Mouse (Mus musculus): ENCODE results near the gene Mllt1. TPM values are rescaled to one million over a fixed set of nuclear protein-coding genes. Genes with fewer than 3 reads are reported as not detected.

Gene Mllt1
- polyA plus RNA-seq, 1 experiment from 2014 or later = 91.4 TPM

DNA sequence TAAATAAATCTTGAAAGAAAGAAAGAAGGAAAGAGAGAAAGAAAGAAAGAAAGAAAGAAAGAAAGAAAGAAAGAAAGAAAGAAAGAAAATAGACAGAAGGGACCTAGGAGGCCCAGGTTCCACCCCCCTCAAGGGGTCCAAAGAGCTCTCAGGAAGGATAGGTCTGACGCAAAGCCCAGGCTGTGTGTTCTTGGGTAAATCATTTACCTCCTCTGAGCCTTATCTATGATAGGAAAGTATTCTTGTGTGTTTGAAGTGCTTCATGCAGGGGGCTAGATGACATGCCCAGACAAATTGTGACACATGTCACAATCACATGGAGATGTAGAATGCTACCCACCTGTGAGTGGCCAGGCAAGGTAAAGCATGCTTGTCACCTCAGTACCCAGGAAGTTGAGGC, 17.4 kb upstream of the Mllt1 start:
- no peak overlapping the region for H3K27ac ChIP-seq (ENCODE audit: low read length)
- ATAC-seq = no peak
- H3K9ac ChIP-seq (ENCODE audit: low read depth, low read length) = no peak overlapping the region
- 94% methylated on average over 1 of the region's 1 CpGs for WGBS
- H3K4me3 ChIP-seq (ENCODE audit: low read depth, low read length) = no peak overlapping the region
- H3K4me1 ChIP-seq (ENCODE audit: control insufficient read depth, insufficient read depth, low read length) = no peaks in the 10 kb centered on the region
- no peaks in the 10 kb centered on the region for H3K9me3 ChIP-seq (replicated peaks; ENCODE audit: control insufficient read depth, low read length, poor library complexity, severe bottlenecking)
- H3K4me2 ChIP-seq (ENCODE audit: low read length) = no peak overlapping the region
- H3K27me3 ChIP-seq (ENCODE audit: control insufficient read depth, insufficient read depth, low read depth, low read length) = no peaks in the 10 kb centered on the region
- no peaks in the 10 kb centered on the region for H3K36me3 ChIP-seq (ENCODE audit: control insufficient read depth, insufficient read depth, low read length)

DNA sequence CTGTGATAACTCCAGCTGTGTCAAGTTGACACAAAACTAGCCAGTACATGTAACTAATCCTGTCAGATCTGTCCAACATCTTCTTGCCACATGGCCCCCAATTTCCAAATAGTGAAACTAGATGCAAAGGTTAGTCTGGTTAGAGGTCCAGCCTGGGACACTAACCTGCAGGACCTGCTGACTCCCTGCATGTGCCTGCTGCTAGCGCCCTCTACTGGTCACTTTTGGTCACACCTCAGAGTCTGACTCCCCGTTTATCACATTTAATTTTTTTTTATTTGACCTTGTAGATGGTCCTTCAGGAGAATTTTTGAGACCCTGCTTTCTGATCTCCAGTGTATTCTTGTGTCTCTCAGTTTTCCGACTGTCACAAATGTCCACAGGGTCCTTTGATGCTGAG, 15.7 kb upstream of the Mllt1 start:
- H3K4me2 ChIP-seq (ENCODE audit: low read length) = no peak overlapping the region
- H3K4me3 ChIP-seq (ENCODE audit: low read depth, low read length) = no peak overlapping the region
- ATAC-seq = no peak
- H3K4me1 ChIP-seq (ENCODE audit: control insufficient read depth, insufficient read depth, low read length) = no peaks in the 10 kb centered on the region
- no peaks in the 10 kb centered on the region for H3K36me3 ChIP-seq (ENCODE audit: control insufficient read depth, insufficient read depth, low read length)
- no peak overlapping the region for H3K27ac ChIP-seq (ENCODE audit: low read length)
- H3K9me3 ChIP-seq (replicated peaks; ENCODE audit: control insufficient read depth, low read length, poor library complexity, severe bottlenecking) = no peaks in the 10 kb centered on the region
- no peak overlapping the region for H3K9ac ChIP-seq (ENCODE audit: low read depth, low read length)
- H3K27me3 ChIP-seq (ENCODE audit: control insufficient read depth, insufficient read depth, low read depth, low read length) = no peaks in the 10 kb centered on the region
- 13% methylated on average over 3 of the region's 3 CpGs for WGBS

DNA sequence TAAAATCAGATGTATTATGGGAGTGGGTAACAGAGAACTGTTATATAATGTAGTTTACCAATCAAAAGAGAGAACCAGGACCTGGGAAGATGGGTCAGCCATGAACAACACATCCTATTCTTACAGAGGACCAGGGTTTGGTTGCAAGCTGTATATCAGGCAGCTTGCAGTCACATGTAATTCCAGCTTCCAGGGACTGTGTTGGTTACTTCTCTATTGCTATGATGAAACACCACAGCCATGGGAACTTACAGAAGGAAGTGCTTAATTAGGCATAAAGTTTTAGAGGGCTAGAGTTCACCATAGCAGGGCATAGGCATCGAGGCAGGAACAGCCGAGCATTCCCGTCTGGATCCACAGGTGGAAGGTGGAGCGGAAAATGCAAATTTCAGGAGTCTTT, 3.5 kb upstream of the Mllt1 start:
- Histone ChIP-seq H3K4me2 (ENCODE audit: low read length) (no peak overlapping the region), H3K4me3 (ENCODE audit: low read depth, low read length) (no peak overlapping the region), H3K27ac (ENCODE audit: low read length) (no peak overlapping the region), H3K9me3 (replicated peaks; ENCODE audit: control insufficient read depth, low read length, poor library complexity, severe bottlenecking) (0 out of 2 replicates have a peak, but pooled peaks cover 2% of the 10 kb centered on the region), H3K27me3 (ENCODE audit: control insufficient read depth, insufficient read depth, low read depth, low read length) (no peaks in the 10 kb centered on the region), H3K36me3 (ENCODE audit: control insufficient read depth, insufficient read depth, low read length) (no peaks in the 10 kb centered on the region), H3K9ac (ENCODE audit: low read depth, low read length) (no peak overlapping the region), H3K4me1 (ENCODE audit: control insufficient read depth, insufficient read depth, low read length) (peaks cover 8% of the 10 kb centered on the region)
- 87% methylated on average over 4 of the region's 4 CpGs for WGBS
- no peak for ATAC-seq

DNA sequence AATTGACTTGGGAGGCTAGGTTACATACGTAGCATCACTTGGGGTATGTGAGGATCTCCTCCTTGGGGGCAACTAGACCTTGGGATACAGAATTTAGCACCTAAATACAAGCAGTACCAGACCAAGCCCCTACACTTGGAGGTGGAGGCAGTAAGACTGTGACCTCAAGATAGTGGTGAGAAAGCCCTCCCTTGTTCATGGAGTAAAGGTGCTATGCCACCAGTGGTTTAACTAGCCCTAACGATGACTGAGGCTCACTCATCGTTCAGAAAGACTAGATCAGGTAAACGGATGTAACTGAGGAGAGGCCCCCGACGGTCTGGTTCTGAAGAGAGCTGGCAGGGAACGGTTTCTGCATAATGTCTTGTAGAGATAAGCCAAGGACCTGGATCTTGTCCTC, 1.5 kb upstream of the Mllt1 start:
- H3K9me3 ChIP-seq (replicated peaks; ENCODE audit: control insufficient read depth, low read length, poor library complexity, severe bottlenecking) = 0 out of 2 replicates have a peak, but pooled peaks cover 2% of the 10 kb centered on the region
- H3K9ac ChIP-seq (ENCODE audit: low read depth, low read length) = no peak overlapping the region
- peaks cover 28% of the 10 kb centered on the region for H3K4me1 ChIP-seq (ENCODE audit: control insufficient read depth, insufficient read depth, low read length)
- H3K4me3 ChIP-seq (ENCODE audit: low read depth, low read length) = no peak overlapping the region
- H3K36me3 ChIP-seq (ENCODE audit: control insufficient read depth, insufficient read depth, low read length) = no peaks in the 10 kb centered on the region
- 95% methylated on average over 7 of the region's 7 CpGs for WGBS
- ATAC-seq = no peak
- no peak overlapping the region for H3K27ac ChIP-seq (ENCODE audit: low read length)
- H3K27me3 ChIP-seq (ENCODE audit: control insufficient read depth, insufficient read depth, low read depth, low read length) = no peaks in the 10 kb centered on the region
- H3K4me2 ChIP-seq (ENCODE audit: low read length) = no peak overlapping the region

DNA sequence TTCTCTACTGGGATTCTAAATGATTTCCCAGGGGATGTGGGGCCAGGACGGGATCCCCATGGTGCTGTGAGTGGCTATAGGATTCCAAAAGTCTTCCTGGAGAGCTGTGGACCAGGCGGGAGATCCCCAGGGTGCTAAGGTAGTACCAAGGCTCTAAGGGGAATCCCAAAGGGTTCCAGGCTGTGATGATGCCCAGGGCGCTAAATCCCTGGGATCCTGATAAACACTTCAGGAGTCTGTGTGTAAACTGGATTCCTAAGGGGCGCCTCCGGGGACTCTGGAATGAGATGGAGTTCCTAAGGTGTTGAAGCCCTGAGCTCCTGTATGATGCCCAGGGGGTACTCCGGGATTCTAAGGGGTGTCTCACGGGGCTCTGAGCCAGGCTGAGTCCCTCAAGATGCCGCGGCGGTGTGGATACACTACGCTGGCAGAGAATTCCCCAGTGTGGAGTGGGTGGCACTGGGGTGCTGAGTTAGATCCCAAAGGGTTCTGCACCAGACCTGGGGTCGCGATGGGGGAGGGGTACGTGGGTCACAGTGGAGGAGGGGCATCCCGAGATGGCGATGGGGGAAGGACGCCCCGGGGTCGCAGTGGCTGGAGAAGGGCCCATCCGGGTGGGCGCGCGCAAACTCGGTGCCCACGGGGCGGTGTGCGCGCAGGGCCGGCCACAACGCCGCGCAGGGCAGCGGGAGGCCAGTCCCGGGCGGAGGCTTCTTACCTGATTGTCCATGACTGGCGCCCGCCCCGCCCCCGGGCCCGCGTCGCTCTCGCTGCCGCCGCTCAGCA, 477 bp downstream of the Mllt1 start:
- peak; percentile 59 for ATAC-seq
- 1% methylated on average over 42 of the region's 45 CpGs for WGBS
- H3K27me3 ChIP-seq (ENCODE audit: control insufficient read depth, insufficient read depth, low read depth, low read length) = no peaks in the 10 kb centered on the region
- H3K36me3 ChIP-seq (ENCODE audit: control insufficient read depth, insufficient read depth, low read length) = no peaks in the 10 kb centered on the region
- H3K27ac ChIP-seq (ENCODE audit: low read length) = peak overlapping the region; percentile 86
- H3K9me3 ChIP-seq (replicated peaks; ENCODE audit: control insufficient read depth, low read length, poor library complexity, severe bottlenecking) = no peaks in the 10 kb centered on the region
- peak overlapping the region; percentile 92 for H3K4me3 ChIP-seq (ENCODE audit: low read depth, low read length)
- H3K4me2 ChIP-seq (ENCODE audit: low read length) = peak overlapping the region; percentile 73
- peaks cover 34% of the 10 kb centered on the region for H3K4me1 ChIP-seq (ENCODE audit: control insufficient read depth, insufficient read depth, low read length)
- H3K9ac ChIP-seq (ENCODE audit: low read depth, low read length) = peak overlapping the region; percentile 88

DNA sequence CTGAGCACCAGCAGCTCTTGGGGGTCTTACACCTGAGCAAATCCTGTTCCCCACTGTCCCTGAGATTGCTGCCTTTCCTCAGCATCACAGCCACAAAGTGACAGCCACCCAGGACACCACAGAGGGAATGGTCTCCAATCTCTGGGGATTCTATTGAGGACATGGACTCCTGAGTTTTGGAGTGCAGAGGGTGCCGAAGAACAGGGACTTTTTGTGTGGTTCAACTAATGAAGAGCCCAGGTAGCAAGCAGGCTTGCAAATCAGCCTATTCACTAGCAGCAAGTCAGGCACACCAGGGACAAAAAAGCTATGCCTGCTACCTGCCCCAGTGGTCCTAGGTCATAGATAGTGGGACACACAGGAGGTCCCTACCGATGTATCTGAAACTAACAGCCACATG, 1.8 kb downstream of the Mllt1 start:
- H3K4me3 ChIP-seq (ENCODE audit: low read depth, low read length) = no peak overlapping the region
- no peaks in the 10 kb centered on the region for H3K36me3 ChIP-seq (ENCODE audit: control insufficient read depth, insufficient read depth, low read length)
- peaks cover 34% of the 10 kb centered on the region for H3K4me1 ChIP-seq (ENCODE audit: control insufficient read depth, insufficient read depth, low read length)
- H3K9me3 ChIP-seq (replicated peaks; ENCODE audit: control insufficient read depth, low read length, poor library complexity, severe bottlenecking) = no peaks in the 10 kb centered on the region
- peak overlapping the region; percentile 73 for H3K4me2 ChIP-seq (ENCODE audit: low read length)
- no peak overlapping the region for H3K9ac ChIP-seq (ENCODE audit: low read depth, low read length)
- H3K27ac ChIP-seq (ENCODE audit: low read length) = no peak overlapping the region
- ATAC-seq = no peak
- no peaks in the 10 kb centered on the region for H3K27me3 ChIP-seq (ENCODE audit: control insufficient read depth, insufficient read depth, low read depth, low read length)
- WGBS = 88% methylated on average over 2 of the region's 2 CpGs

DNA sequence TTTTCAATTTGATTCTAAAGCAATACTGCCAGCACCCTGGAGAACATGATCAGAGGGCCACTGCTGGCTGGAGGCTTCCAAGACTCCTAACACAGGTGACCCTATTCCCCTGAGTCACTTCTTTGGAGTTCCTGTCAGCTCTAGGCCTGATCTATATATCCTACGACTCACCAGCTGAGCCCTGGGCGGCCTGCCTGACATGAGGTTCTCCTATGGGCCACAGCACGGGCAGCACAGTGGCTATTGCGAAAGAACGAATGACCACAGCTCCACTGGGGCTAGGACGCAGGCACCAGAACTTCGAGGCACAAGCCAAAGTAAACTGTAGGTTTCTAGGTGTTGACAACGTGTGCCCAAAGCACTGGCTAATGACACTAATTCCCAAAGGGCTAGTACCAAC, 5.2 kb downstream of the Mllt1 start:
- 94% methylated on average over 8 of the region's 8 CpGs for WGBS
- H3K4me1 ChIP-seq (ENCODE audit: control insufficient read depth, insufficient read depth, low read length) = peaks cover 34% of the 10 kb centered on the region
- no peaks in the 10 kb centered on the region for H3K9me3 ChIP-seq (replicated peaks; ENCODE audit: control insufficient read depth, low read length, poor library complexity, severe bottlenecking)
- H3K9ac ChIP-seq (ENCODE audit: low read depth, low read length) = no peak overlapping the region
- H3K27ac ChIP-seq (ENCODE audit: low read length) = no peak overlapping the region
- no peak for ATAC-seq
- H3K27me3 ChIP-seq (ENCODE audit: control insufficient read depth, insufficient read depth, low read depth, low read length) = no peaks in the 10 kb centered on the region
- no peak overlapping the region for H3K4me2 ChIP-seq (ENCODE audit: low read length)
- no peak overlapping the region for H3K4me3 ChIP-seq (ENCODE audit: low read depth, low read length)
- H3K36me3 ChIP-seq (ENCODE audit: control insufficient read depth, insufficient read depth, low read length) = peaks cover 3% of the 10 kb centered on the region; the same call in 1 of the 2 replicates

DNA sequence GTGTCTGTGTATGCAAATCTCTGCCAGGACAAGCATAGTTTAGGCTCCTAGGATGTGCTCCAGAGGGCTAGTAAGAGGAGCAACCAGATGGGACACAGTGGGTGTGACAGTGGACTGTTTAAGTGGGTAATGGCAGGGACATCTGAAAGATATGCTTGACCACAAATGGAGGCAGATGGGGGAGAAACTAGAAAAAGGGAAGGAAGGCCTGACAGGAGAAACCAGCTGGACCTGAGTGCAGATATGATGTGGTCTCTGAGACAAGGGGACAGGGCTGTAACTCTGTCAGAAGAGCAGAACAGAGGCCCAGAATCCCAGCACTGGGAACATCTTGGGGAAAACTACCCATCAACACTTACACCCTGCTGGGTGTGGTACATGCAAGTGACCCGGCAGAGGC, 5.7 kb downstream of the Mllt1 start:
- Histone ChIP-seq H3K4me3 (ENCODE audit: low read depth, low read length) (no peak overlapping the region), H3K4me1 (ENCODE audit: control insufficient read depth, insufficient read depth, low read length) (peaks cover 33% of the 10 kb centered on the region), H3K9ac (ENCODE audit: low read depth, low read length) (no peak overlapping the region), H3K27me3 (ENCODE audit: control insufficient read depth, insufficient read depth, low read depth, low read length) (no peaks in the 10 kb centered on the region), H3K27ac (ENCODE audit: low read length) (no peak overlapping the region), H3K4me2 (ENCODE audit: low read length) (no peak overlapping the region), H3K36me3 (ENCODE audit: control insufficient read depth, insufficient read depth, low read length) (peaks cover 3% of the 10 kb centered on the region; the same call in 1 of the 2 replicates), H3K9me3 (replicated peaks; ENCODE audit: control insufficient read depth, low read length, poor library complexity, severe bottlenecking) (no peaks in the 10 kb centered on the region)
- ATAC-seq = no peak
- WGBS = 80% methylated on average over 1 of the region's 1 CpGs

DNA sequence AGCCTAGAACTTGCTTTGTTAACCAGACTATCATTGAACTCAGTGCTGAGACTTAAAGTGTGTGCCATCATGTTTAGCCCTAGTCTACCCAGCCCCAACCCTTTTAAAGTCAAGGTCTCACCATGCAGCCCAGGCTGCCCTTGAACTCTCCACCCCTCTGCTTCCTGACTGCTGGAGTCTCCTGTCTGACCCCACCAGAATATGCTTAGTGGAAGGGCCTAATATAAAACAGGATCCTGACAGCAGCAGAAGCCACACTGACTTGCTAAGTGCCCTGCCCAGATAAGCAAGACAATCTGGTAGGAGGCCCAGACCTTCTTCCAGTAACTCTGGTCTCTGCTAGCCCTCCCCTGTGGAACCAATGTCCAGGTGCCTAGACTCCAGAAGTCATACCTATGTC, 6.1 kb downstream of the Mllt1 start:
- Histone ChIP-seq H3K9ac (ENCODE audit: low read depth, low read length) (no peak overlapping the region), H3K27me3 (ENCODE audit: control insufficient read depth, insufficient read depth, low read depth, low read length) (no peaks in the 10 kb centered on the region), H3K4me2 (ENCODE audit: low read length) (no peak overlapping the region), H3K27ac (ENCODE audit: low read length) (no peak overlapping the region), H3K4me3 (ENCODE audit: low read depth, low read length) (no peak overlapping the region), H3K4me1 (ENCODE audit: control insufficient read depth, insufficient read depth, low read length) (peaks cover 29% of the 10 kb centered on the region), H3K36me3 (ENCODE audit: control insufficient read depth, insufficient read depth, low read length) (peaks cover 3% of the 10 kb centered on the region; the same call in 1 of the 2 replicates), H3K9me3 (replicated peaks; ENCODE audit: control insufficient read depth, low read length, poor library complexity, severe bottlenecking) (no peaks in the 10 kb centered on the region)
- ATAC-seq = no peak
